ENCODE assay signal across 23 mouse cellular contexts in the genomic region with DNA sequence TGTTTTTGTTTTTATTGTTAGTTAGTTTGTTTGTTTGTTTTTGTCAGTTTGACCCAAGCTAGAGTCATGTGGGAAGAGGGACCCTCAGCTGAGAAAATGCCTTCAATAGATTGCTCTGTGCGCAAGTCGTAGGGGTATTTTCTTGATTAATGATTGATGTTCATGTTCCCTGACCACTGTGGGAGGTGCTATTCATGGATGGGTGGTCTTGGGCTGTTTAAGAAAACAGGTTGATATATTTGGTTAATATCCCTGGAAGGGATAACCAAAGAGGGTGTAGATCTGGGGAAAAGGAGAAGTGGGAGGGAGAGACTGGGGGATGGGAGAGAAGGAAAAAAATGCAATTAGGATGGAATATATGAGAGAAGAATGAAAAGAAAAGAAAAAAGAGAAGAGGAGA.
"Had no signal": no experiment of that assay in that cellular context is flagged by ENCODE, and none has a peak within 500 bp of the region (broad histone marks: within the 10 kb centered on the region; RNA-seq: fewer than 3 reads in every experiment).

No protein-coding gene starts in this region.

- H3K4me3 ChIP-seq: forebrain, embryonic 15.5 days; heart, adult 2 months; heart, embryonic 13.5 days; heart, embryonic 15.5 days; hindbrain, embryonic 13.5 days; hindbrain, embryonic 15.5 days; limb, embryonic 13.5 days; limb, embryonic 15.5 days; liver, embryonic 12.5 days had no signal

- ATAC-seq: forebrain, embryonic 15.5 days; forebrain, postnatal 0 days; hindbrain, postnatal 0 days; intestine, embryonic 16.5 days; liver, embryonic 12.5 days had no signal

- H3K9me3 ChIP-seq: forebrain, embryonic 15.5 days; heart, embryonic 13.5 days; heart, embryonic 15.5 days; hindbrain, embryonic 13.5 days; hindbrain, embryonic 15.5 days; limb, embryonic 13.5 days; limb, embryonic 15.5 days; liver, embryonic 12.5 days had no signal

- H3K36me3 ChIP-seq: forebrain, embryonic 15.5 days; heart, embryonic 13.5 days; heart, embryonic 15.5 days; hindbrain, embryonic 13.5 days; hindbrain, embryonic 15.5 days; limb, embryonic 13.5 days; limb, embryonic 15.5 days; liver, embryonic 12.5 days had no signal

- H3K27me3 ChIP-seq: forebrain, embryonic 15.5 days; heart, embryonic 13.5 days; heart, embryonic 15.5 days; hindbrain, embryonic 13.5 days; hindbrain, embryonic 15.5 days; limb, embryonic 13.5 days; limb, embryonic 15.5 days; liver, embryonic 12.5 days had no signal

- H3K27ac ChIP-seq: forebrain, embryonic 15.5 days; heart, adult 2 months; heart, embryonic 13.5 days; heart, embryonic 15.5 days; hindbrain, embryonic 13.5 days; hindbrain, embryonic 15.5 days; hindbrain, postnatal 0 days; limb, embryonic 13.5 days; limb, embryonic 15.5 days; liver, embryonic 12.5 days; liver, embryonic 14.5 days had no signal

- DNase-seq: forebrain, postnatal 0 days; gastrocnemius, postnatal 14 days; gastrocnemius, postnatal 36 days; heart, adult 11 months; heart, adult 2 months; heart, postnatal 14 days; heart, postnatal 36 days; kidney, postnatal 36 days; layer of hippocampus, adult 9-11 months; layer of hippocampus, postnatal 36 days; left cerebral cortex, postnatal 4 days had no signal

- H3K4me2 ChIP-seq: forebrain, embryonic 15.5 days; heart, embryonic 11.5 days; heart, embryonic 13.5 days; heart, embryonic 15.5 days; hindbrain, embryonic 13.5 days; hindbrain, embryonic 15.5 days; limb, embryonic 13.5 days; limb, embryonic 15.5 days; liver, embryonic 12.5 days had no signal

- H3K4me1 ChIP-seq: forebrain, embryonic 15.5 days; hindbrain, embryonic 13.5 days; hindbrain, embryonic 15.5 days; limb, embryonic 13.5 days; limb, embryonic 15.5 days; liver, embryonic 12.5 days had no signal

- H3K9ac ChIP-seq: forebrain, embryonic 15.5 days; forebrain, postnatal 0 days; heart, embryonic 13.5 days; heart, embryonic 15.5 days; hindbrain, embryonic 13.5 days; hindbrain, embryonic 15.5 days; limb, embryonic 13.5 days; limb, embryonic 15.5 days; liver, embryonic 12.5 days; liver, embryonic 14.5 days had no signal
